Mouse (Mus musculus) bone marrow, adult 2 months (tissue): Measurements from ENCODE around the gene Exoc4.

ENCODE experiments used
- CTCF ChIP-seq: fragments of 200-500 bp; IDR thresholded peaks from 2 replicates; pipeline ENCODE4 v1.5.1; 2011; ENCODE audit warnings: low read length, control low read depth; ENCODE audit not compliant: control insufficient read depth, insufficient read depth
- POLR2A ChIP-seq: fragments of 200-500 bp; IDR thresholded peaks from 2 replicates; pipeline ENCODE4 v1.6.1; 2011; ENCODE audit warnings: low read depth, mild to moderate bottlenecking, control low read depth, low read length, borderline replicate concordance; ENCODE audit not compliant: control insufficient read depth

GRCm38 (mm10) chr6:33551934-33552333 is 303.0 kb downstream of the Exoc4 start:
- no peak for TF ChIP-seq CTCF
- no peak for TF ChIP-seq POLR2A
